Mouse (Mus musculus) thymus, adult 2 months (tissue): ENCODE data around the gene Vmn1r189.

Experiments used
- CTCF ChIP-seq: fragments of 200-500 bp; IDR thresholded peaks from 2 replicates; pipeline ENCODE4 v1.5.1; 2012; ENCODE audit warnings: mild to moderate bottlenecking, control low read depth, low read length, moderate library complexity, borderline replicate concordance; ENCODE audit not compliant: control insufficient read depth, poor library complexity, insufficient read depth; ENCODE audit errors: extremely low read depth
- POLR2A ChIP-seq: fragments of 200-500 bp; IDR thresholded peaks from 2 replicates; pipeline ENCODE4 v1.6.1; 2012; ENCODE audit warnings: mild to moderate bottlenecking, low read length, control low read depth, moderate library complexity; ENCODE audit not compliant: control insufficient read depth, poor library complexity, insufficient read depth; ENCODE audit errors: extremely low read depth

- TF ChIP-seq CTCF (no peak), POLR2A (no peak)
These were observed 42.2 kb downstream of the Vmn1r189 start for GRCm38 (mm10) chr13:22063468-22063867.
